Mouse (Mus musculus): ENCODE measurements at regions not wholly inside any gene's neighbourhood (a gene's known extent, or its start where the extent isn't known, plus 50 kb on each side); places are given as distances from the start of the nearest gene placed in this dataset.

- no peak for DNase-seq (ENCODE audit: extremely low spot score in 1 of 2, low spot score in 1 of 2)
Observed at GRCm38 (mm10) chrX:12358026-12358425, 197.9 kb upstream of the Bcor start.

DNA sequence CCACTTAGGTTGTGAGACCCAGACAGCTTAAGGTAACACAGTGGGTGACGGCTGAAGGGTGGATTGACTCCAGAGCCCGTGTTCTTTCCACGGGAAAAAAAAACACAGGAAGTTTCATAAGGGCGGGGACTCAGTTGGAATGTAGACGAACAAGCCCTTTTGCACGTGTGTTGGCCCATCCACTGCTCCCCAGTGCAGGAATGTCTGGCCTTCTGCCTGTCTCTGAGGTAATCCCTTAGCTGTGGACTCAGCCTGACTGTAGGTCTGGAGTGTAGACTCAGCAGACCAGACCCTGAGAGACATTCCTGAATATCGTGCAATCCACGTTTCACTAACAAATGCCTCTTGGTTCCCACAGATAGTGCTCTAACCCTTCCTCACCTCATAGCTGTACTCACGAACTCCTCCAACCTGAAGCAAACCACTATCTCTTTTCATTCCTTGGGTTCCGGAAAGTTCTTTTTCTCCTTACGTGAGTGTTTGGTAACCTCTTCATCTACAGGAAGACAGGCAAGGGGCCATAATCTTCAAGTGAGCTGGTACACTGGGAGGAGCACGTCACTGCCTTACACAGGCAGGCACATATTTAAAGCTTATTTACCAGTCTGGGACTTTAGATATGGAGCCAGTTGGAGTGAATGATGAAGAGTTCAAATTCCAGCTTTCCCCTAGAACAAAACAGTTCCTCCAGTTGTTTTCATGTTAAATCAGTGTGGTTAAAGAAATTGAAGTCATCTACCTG, 205.6 kb upstream of the Bcor start:
- DNase-seq (ENCODE audit: extremely low spot score in 1 of 2, low spot score in 1 of 2) = no peak

GRCm38 (mm10) chrX:12366801-12367200, 206.6 kb upstream of the Bcor start:
- DNase-seq (ENCODE audit: extremely low spot score in 1 of 2, low spot score in 1 of 2) = no peak

DNA sequence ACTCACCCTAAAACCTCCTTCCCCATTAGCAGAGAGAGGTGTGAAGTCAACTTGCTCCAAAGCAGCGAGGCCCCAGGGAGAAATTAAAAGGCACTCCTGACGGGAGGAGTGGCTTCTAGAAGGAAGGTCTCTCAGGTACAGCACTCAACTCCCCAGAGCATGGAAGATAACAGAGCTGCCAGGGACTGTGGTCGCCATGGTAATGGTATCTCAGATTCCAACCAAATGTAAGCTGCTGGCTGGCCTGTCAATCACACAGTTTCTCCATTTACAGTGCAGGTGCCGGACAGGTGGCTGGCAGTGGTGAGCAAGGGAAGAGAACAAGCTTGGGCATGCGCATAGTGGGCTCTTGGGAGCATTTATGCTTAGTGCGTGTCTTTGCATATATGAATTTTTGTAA, 213.5 kb upstream of the Bcor start:
- DNase-seq (ENCODE audit: extremely low spot score in 1 of 2, low spot score in 1 of 2) = no peak

GRCm38 (mm10) chrX:12375796-12376195, 211.8 kb upstream of the Atp6ap2 start:
- no peak for DNase-seq (ENCODE audit: extremely low spot score in 1 of 2, low spot score in 1 of 2)

DNA sequence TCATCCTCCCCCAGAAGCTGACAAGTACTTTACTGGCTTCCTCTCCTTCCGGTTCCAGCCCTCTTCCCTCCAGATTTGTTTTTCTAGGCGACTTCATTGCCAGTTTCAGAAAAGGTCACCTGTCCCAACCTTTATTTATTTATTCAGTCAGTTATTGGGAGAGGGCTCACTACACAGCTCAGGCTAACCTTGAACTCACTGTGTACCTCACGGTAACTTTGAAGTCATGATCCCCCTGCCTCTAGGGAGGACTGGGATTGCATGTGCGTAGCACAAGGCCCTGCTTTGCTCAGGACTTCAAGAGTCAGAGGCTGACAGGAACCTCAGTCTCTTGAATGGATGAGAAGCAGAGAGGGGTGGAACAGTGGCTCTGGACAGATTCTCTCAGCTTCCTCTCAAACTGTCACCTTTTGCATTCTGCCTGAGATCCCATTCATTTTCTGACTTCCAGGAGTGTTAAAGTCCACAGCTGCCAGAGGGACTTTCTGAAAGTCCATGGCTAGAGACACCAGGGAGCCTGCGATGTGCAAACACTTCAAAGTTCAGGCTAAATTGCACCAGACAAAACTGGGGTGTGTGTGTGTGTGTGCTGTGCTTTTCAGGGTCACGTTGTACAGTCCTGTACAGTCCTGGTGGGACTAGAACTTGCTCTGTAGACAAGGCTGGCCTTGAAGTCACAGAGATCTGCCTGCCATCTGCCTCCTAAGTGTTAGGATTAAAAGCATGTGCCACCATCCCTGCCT, 211.2 kb upstream of the Atp6ap2 start:
- DNase-seq (ENCODE audit: extremely low spot score in 1 of 2, low spot score in 1 of 2) = no peak

DNA sequence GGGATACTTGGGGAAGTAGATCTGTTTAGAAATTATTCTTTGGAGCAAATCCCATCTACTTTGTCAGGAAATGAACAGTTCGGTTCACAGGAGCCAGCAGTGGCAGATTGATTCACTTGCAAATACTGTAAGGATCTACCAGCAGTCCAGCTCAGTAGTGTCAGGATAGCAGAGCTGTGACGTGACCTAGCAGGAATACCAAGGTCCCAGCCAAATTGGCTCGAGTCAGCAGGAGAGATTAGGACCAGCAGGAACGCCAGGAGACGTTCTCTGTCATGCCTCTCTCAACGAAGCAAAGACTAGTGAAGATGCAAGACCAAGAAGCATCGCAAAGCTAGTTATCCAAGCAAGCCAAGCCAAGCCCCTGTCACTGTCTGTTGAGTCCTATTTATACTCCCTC, 210.2 kb upstream of the Atp6ap2 start:
- no peak for DNase-seq (ENCODE audit: extremely low spot score in 1 of 2, low spot score in 1 of 2)

DNA sequence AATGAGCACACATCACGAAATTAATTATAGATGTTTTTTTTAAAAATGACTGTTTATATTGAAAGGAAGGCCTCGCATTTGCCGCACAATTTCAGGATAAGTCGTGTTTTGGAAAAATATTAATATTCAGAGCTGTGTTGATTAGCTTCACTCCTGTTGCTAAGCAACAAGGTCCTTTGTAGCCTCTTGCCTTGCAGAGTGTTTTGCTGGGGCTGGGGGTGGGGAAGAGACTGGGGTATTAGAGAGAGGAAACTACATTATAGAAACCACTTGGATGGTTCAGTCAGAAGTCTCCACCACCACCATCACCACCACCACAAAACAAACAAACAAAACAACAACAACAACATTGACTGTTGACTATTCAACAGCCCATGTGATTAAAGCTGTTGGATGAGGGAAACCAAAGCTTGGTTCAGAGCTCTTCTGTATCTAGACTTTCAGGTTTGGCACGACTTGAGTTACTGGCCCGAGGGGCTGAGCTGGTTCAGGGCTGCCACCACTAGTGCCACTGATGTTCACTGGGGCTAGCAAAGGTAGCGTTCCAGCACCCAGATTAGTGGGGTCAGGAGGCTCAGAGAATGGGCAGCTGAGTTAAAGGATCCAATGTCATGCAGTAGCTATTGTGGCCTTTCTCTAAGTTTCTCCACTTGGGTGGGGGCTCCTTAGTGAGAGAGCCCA, 195.3 kb upstream of the Atp6ap2 start:
- DNase-seq (ENCODE audit: extremely low spot score in 1 of 2, low spot score in 1 of 2) = no peak

DNA sequence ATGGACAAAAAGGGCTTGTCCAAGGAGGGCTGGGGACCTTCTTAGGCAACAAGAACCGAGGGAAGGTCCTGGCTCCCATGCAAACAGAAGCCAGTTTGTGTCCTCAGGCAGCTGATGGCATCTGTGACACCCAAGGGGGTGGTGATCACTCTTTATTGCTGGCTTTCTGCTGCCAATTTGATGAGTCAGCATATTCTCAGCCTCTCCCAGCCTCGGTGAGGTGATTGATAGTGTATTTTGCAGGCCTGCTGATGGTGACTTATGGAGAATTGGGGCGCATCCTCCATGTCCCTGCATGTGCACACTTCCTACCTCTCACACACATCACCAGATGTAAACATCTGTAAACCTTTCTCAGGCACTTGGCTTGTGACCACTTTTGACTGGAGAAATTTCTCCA, 178.3 kb upstream of the Atp6ap2 start:
- no peak for DNase-seq (ENCODE audit: extremely low spot score in 1 of 2, low spot score in 1 of 2)

GRCm38 (mm10) chrX:12425566-12425965, 162.0 kb upstream of the Atp6ap2 start:
- DNase-seq (ENCODE audit: extremely low spot score in 1 of 2, low spot score in 1 of 2) = no peak

- no peak for DNase-seq (ENCODE audit: extremely low spot score in 1 of 2, low spot score in 1 of 2)
Observed at GRCm38 (mm10) chrX:12426664-12427063, 160.9 kb upstream of the Atp6ap2 start.

DNA sequence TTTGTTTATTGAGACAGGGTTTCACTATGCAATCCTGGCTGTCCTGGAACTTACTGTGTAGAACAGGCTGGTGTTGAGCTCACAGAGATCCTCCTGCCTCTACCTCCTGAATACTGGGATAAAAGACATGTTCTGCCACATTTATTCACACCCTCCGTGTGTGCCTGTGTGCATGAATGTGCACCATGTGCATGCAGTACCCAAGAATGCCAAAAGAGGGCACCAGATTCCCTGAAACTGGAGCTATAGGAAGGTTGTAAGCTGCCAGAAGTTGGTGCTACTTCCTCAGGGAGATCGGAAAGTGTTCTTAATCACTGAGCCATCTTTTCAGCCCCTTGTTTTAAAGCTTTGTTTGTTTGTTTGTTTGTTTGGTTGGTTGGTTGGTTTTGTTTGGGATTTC, 155.3 kb upstream of the Atp6ap2 start:
- DNase-seq (ENCODE audit: extremely low spot score in 1 of 2, low spot score in 1 of 2) = no peak

- DNase-seq (ENCODE audit: extremely low spot score in 1 of 2, low spot score in 1 of 2) = no peak
Observed at GRCm38 (mm10) chrX:12435656-12436055, 151.9 kb upstream of the Atp6ap2 start.

DNA sequence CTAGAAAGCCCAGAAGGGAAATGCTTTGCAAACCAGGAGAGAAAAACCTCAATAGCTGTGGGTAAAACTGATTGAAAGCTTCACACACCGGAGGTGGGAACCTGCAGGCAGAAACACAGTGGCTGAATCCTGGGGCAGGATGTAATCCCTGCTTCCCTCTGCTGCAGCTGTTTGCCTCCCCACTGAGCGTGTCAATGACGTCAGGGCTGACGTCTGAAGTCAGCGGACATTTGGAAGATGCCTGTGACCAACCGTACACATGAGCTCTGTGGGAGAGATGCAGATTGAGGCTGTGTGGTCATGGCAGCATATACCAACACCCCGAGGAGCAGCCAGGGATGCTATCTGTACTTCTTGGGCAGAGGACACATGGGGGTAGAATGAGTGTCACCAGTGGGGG, 151.5 kb upstream of the Atp6ap2 start:
- no peak for DNase-seq (ENCODE audit: extremely low spot score in 1 of 2, low spot score in 1 of 2)

DNA sequence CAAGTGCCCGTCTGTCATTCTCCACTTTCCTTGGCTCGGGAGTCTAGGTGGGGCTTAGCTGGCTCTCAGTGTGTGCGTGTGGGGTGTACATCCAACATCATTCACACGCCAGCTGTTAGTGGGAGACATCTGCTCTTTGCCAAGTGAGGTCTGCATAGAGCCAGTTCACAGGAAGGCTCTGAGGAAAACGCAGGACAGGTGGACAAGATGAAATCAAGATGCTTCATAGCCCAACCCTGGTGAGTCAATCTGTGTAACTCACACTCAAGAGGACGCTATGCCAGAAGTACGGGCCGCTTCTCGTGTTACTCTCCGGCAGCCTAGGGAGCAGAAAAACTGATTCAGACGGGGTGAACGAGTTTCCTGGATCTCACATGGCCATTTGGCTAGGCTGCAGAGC, 148.2 kb upstream of the Atp6ap2 start:
- DNase-seq (ENCODE audit: extremely low spot score in 1 of 2, low spot score in 1 of 2) = no peak

DNA sequence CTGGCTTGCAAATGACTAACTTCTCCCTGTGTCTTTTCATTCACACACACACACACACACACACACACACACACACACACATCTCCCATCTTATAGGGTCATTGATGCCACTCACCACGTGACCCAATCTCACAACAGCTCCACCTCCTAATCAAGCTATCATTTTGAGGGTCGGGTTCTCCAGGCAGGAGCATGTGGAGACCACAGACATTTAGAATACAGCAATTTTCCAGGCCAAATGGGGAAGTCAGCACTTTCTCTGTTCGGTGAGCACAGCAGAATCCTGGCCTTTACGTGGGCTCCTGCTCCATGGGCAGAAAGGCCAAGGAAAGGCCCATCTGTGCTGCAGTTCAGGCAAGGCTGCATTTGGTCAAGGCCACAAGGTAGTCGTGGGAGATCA, 143.8 kb upstream of the Atp6ap2 start:
- DNase-seq (ENCODE audit: extremely low spot score in 1 of 2, low spot score in 1 of 2) = no peak

DNA sequence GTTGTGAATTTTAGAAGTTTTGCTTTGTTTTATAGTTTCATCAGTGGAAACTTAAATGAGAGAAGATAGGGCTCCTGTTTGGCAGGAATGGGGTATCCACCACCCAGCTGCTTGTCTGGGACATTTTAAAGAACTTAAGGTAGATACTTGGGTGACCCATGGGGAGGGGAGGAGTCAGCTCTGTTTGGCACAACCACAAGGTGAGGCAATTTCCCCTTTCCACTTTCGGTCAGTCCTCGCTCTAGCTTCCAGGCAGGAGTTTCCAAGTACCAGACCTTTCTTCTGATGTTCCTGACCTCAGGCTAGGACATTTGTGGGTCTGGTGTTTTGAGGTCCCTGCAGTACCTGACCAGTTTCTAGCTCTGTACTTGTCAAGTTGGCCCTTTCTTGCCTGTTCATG, 142.5 kb upstream of the Atp6ap2 start:
- DNase-seq (ENCODE audit: extremely low spot score in 1 of 2, low spot score in 1 of 2) = no peak

DNA sequence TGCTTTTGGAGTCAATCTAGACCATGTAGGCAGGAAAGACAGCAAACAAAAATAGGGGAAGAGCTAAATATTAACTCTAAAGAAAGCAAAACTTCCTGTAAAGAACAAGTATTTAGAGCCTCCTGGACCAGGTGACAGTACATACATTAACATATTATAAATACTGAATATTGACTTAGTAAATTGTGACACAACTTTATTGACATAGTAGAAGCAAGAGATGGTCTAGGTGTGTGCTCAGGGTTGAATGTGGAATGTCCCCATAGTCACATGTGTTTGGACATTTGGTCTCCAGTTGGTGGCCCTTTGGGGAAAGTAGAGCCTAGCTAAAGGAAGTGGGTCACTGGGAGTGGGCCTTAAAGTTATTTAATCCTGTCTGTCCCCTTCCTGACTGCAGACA, 139.6 kb upstream of the Atp6ap2 start:
- DNase-seq (ENCODE audit: extremely low spot score in 1 of 2, low spot score in 1 of 2) = no peak

DNA sequence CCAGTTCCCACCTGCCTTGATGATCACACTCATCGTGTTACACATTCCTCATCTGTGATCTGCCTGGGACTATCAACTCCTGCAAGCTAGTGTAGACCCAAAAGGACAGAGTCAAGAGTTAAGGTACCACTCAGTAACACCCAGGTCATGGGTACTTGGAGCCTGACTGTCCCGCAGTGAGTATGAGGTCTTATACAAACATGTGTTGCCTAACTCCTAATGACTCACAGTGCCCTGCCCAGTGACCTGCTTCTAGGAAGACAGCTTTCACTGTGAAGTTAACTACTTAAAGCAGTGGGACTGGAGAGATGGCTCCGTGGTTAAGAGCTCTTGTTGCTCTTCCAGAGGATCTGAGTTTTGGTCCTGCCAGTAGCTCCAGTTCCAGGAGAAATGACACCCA, 137.9 kb upstream of the Atp6ap2 start:
- DNase-seq (ENCODE audit: extremely low spot score in 1 of 2, low spot score in 1 of 2) = no peak

GRCm38 (mm10) chrX:12452979-12453769, 134.4 kb upstream of the Atp6ap2 start:
- DNase-seq (ENCODE audit: extremely low spot score in 1 of 2, low spot score in 1 of 2) = no peak

DNA sequence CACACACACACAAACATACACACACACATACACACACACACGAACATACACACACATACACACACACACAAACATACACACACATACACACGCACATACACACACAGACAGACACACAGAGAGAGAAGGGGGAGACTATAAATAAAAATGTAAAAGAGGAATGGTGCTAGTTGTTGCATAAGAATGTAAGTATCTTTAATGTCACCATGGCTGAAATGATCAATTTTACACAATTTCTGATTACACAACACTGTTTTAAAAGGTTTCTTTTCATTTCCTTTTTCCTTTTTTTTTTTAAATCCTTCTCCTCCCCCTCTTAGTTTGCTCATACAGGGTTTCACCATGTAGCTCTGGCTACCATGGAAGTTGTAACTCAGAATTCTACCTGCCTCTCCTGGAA, 125.9 kb upstream of the Atp6ap2 start:
- no peak for DNase-seq (ENCODE audit: extremely low spot score in 1 of 2, low spot score in 1 of 2)

Measured in layer of hippocampus, postnatal 25 days (tissue).